Mouse (Mus musculus) kidney, adult 9 months (tissue): Measurements from ENCODE around the gene Mtch1.
"Not testable (repeated sequence)": the region's sequence is repeated elsewhere in the genome, so short reads cannot be mapped to it uniquely, and the experiment has no call there.

Source experiments
- DNase-seq: peaks from one replicate; pipeline ENCODE4 v3.0.0; 2022

Gene Mtch1

DNA sequence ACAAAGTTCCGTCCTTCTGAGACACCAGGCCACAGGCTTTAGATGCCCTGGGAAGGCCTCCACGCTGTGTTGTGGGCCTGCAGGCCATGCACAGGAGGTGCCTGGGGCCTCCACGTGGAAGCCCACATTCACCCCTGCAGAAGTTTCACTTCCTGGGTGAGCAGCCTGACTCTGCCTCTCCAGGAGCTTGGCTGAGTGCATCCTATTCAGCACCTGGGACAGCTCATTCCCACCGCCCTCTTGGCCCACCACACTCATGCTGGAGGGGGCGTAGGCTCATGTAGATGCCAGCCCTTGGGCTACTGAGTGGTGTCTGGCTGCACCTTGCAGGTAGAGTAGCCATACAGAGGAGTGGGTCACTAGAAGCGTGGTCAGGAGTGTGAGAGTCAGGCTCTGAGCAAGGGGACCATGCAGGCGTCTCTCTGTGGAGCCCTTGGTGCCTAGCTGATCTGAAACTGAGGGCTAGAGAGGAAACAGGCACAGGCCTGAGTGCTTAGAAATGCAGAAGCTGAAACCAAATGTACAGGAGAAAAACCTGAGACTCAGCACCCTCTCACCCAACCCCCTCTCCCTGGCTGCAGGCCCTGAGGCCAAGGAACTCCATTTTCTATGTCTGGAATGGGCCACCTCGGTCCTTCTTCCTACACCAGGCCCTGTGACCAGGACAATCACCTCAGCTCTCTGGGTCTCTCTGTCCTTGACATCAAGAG is 14.4 kb upstream of the Mtch1 start:
- no peak for DNase-seq

DNA sequence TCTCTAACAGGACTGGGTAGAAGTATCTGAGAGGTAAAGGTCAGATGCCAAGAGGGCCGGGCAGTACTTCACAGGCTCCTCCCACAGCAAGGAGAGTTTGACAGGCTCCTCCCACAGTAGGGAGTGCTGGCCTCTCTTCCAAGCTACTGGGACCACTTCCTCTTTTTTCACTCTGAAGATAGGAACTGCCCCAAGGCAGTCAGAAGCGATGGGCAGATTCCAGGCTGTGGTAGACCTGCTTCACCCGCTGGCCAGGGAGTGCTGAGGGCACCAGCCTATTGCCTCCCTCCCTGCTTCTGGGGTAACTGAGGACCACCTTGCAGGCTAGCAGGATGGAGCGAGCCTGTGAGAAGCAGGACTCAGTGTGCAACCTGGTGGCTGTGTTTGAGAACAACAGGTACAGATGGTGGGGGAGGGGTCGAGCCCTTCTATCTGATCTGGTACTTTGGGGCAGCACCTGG is 13.1 kb upstream of the Mtch1 start, which contains the start of gene Fgd2:
Gene Fgd2, plus strand, starts transcription at position 154 of the 461 bp plus-strand sequence.
- peak; percentile 51 for DNase-seq

DNA sequence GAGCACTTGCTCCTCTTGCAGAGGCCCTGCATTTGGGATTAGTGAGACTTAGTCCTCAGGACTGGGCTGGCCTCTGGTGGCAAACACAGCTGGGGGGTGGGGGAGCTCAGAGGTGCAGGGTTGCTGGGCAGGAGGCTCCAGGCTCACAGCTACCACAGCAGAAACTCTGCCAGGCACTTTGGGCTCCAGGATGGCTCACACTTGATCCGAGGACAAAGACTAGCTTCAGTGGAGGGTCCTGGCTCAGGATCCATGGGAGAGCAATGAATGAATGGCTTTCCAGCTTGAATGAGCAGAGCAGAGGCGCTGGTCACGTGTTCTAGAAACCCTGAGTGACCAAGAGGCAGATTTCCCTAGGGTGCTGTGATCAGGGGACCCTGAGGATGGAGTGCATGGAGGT is 11.2 kb upstream of the Mtch1 start:
- DNase-seq = no peak

DNA sequence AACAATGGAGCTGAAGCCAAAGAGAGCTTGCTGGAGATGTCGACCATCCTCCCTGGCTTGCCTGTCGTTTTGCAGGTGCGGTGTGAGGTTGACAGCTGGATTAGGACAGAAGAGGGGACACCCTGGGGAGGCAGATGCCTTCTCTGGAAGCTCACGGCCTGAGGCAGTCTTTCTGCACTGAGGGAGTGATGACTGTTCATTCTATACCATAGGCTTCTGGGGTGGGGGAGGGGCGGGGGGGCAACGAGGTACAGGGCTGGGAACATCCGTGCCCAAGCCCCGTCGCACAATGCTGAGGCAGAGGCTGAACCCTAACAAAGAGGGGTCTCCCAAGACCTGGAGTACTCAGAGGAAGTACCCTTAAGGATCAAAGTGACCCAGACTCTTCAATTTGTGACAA is 9.1 kb upstream of the Mtch1 start:
- no peak for DNase-seq

DNA sequence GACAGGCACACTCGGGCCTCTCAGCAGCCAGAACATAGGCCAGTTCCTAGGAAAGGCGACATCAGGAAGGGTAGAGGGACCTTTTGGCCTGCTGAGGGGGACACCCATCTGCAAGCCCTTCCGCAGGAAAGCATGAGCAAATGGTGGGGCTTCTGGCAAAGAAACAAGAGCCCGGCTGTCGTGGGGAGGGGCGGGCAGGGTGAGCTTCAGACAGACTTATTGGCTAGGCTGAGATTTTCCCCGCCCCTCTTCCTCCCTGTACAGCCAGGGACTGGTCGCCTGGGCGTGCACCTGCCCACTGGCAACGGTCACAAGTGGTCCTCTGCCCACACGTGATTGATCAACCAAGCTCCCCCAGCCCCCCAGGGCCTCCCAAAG is 8.7 kb upstream of the Mtch1 start:
- DNase-seq = peak; percentile 80

DNA sequence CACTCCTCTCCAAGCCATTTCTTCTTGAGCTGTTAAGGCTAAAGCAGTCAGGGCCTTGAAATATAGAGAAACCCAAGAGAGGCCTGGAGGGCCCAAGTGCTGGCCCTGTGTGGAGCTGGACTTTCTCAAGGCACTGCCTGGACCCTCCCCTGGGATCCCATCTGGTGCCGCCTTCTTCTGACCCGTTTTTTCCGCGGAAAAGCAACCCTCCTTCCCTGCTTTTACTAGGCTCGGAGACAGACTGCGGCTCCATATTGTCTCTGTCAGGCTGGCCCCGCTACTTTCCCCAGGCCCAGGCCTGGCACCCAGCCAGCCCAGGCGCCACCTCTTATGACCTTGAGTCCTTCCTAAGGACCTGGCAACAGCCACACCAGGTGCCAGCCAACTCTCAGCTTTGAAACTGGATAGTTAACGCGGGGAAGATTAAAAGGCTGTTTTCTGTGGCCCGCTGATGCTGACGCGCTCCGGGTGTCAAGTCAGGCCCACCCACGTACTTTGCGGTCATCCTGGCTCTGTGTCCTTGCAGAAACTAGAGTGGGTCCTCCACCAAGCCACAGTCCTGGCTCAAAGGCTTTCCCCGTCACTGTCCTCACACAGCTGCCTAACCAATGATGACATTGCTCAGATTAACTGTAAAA is 8.2 kb upstream of the Mtch1 start:
- DNase-seq = peak; percentile 85

DNA sequence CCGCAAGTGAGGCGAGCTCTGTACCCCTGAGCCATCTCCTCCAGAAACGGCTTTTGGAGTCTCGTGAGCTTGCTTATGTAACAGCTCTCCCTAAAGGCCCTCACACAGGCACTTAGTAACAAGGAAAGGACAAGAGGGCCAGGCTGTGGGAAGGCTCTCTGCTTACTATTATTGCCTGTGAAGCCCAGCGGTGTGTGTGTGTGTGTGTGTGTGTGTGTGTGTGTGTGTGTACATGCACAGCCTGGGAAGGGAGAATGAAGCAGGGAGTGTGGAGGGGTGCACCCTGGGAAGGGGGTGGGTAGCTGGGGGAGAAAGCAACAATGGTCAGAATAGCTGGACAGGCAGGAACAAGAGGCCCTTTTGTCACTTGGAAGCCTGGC is 7.7 kb upstream of the Mtch1 start:
- peak; percentile 71 for DNase-seq

DNA sequence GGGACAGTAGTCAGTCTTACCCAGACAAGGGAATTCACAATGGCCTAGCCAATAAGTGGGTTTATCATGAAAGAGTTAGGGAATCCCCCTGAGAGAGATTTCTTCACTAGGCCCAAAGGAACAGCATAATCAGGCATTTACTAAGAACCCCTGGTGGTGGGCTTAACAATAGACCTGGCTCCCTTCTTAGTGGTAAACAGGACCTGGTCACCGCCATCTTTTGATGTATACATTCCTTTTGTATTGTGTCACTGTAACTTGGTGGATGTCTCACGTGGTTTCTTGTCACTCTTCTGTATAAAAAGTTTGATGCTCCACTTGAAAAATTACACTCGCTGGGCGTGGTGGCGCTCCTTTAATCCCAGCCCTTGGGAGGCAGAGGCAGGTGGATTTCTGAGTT is 3.3 kb upstream of the Mtch1 start:
- not testable (repeated sequence) for DNase-seq

DNA sequence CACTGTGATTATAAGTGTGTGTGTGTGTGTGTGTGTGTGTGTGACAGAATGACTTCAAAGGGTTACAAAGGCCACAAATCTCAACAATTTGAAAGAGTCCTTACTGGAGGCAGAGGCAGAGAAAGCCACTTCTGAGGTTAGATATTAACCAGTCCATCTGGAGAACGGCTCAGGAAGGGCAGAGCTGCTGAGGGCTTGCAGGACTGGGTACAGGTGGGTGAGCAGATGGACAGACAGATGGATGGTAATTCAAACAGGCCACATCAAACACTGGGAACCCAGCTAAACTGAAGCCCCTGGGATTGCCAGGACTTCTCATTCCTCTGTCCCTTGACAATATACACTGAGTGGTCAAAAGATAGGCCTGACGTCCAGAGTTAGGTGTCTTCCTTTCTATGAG is 1.3 kb upstream of the Mtch1 start:
- DNase-seq = peak; percentile 55

DNA sequence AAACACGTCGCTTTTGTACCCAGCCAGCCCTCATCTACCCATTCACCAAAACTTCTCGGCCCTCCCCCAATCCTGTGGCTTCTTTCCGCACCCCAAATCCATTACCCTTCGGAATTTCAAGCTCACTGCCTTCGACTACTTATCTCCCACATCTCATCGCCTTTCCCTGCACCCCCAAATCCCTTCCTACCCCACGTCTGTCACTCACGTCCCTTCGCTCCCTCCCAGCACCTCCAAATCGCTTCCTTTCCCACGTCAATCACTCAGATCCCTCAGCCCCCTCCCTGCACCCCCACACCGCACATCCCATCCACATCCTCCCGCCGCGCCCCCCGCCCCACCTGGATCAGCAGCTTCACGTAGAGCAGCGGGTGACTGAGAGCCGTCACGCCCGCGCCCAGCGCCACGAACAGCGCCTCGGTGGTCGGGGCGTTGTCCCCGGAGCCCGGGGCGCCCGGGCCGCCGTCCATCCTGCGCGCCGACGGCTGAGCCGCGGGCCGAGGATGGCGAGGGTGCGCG is 549 bp downstream of the Mtch1 start:
- DNase-seq = peak; percentile 35

DNA sequence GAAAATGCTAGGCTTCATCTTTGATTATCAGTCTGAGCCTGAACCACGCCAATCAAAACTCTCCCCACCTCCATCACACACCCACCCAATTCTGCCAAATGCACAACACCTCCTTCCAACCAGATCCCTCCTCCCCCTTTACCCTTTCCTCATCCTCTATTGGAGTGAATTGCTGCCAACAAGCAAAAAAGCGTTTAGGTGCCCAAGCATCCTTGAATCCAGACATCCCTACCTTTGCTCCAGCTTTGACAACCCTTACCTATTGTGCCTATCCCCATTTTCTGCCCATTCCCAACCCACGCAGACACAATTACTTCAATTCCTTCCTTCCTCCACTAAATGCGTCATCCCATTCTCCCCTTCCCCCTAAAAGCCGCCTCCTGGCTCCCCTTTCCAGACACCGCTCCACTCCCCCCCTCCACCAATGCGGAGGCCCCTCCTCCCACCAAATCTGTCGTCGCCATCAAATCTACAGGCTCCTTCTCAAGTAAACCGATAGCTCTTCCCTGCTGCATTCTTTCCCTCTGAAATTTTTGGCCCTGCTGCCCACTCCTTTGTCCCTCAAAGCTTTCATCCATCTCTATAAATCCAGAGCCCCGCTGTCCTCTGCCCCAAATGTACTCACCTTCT is 1.1 kb downstream of the Mtch1 start:
- peak; percentile 36 for DNase-seq

DNA sequence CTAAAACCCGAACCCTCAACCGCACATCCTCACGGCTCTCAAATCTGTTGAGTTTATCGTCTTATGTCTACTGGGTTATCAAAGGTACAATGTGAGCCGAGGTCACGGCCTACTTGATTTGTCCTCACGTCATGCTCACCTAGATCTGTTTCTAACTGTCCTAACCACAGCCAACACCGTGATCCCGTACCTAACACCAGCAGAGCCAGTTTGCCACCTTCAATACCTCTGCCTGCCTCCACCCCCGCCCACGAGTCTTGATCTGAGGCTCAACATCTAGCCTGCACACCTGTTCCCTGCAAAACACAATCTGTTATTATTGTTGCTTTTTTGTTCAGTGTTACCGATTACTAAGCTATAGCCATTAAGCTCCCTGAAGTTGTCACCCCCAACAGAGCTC is 2.5 kb downstream of the Mtch1 start:
- DNase-seq = no peak

DNA sequence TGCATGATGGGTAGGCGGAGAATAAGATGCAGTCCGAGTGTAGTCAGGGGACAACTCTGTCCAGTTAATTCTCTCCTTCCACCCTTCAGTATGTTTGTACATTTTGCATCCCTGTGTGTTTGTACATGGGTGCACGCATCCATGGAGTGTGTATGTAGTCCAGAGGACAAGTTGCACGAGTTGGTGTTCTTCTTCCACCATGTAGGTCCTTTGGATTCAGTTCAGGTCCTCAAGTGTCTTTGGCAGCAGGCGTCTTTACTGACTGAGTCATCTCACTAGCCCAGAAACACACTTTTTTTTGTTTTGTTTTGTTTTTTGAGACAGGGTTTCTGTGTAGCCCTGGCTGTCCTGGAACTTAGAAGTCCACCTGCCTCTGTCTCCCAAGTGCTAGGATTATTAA is 4.5 kb downstream of the Mtch1 start:
- DNase-seq = no peak

DNA sequence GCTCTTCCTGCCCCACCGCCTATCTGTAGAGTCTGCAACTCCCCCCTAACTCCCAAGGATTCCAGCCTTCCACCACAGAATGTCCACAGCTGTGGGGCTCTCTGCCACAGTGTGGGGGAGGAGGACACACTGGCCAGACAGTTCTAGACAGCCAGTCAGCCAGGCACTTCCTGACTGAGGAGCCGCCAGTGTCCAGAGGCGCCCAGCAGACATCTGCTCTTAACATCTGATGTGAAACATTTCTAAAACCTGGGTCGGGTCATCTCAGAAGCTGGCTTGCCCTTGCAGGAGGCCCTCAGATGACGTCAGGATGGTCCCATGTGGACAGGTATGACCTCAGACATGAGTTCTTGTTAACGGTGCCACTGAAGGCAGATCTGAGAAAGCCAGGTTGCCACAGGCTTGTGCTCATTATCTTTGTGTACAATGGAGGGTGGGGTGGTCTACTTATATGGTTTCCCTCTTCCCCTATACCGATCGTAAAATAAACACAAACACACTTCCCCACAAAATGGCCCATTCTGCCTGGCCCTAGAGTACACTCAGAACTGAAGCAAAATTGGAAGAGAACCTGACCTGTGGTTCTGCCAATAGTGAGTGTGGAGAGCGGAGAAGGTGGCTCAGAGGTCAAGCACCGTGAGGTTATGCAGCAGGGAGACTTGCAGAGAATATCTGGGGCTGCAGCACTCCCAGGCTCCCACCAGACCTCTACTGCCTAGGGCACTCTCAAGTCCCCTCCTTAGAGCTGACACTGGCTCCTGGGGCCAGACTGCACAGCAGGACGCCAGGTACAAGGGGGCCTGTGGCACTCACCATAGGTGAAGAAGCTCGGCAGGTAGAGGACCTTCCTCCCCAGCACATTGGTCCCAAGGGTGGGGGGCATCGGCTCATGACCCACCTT is 5.5 kb downstream of the Mtch1 start:
- DNase-seq = peak; percentile 46

DNA sequence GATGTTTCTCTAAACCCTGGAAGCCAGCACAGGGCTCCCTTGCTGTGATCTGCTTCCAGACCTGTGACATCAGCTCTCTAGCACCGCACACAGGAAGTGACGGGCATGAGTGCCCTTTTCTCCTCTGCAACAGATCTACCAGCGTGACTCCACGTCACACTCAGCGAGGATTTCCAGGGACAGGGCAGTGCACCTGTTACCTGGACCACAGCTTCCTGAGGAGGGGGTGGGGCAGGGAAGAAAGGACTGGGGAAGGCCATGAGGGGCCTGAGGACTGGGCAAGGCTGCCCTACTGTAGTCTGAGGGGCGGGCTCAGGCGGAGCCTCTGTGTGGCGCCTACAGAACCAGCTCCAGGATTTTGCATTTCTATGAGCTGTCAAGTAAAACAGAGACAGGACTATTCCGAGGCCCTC is 6.1 kb downstream of the Mtch1 start:
- peak; percentile 60 for DNase-seq

DNA sequence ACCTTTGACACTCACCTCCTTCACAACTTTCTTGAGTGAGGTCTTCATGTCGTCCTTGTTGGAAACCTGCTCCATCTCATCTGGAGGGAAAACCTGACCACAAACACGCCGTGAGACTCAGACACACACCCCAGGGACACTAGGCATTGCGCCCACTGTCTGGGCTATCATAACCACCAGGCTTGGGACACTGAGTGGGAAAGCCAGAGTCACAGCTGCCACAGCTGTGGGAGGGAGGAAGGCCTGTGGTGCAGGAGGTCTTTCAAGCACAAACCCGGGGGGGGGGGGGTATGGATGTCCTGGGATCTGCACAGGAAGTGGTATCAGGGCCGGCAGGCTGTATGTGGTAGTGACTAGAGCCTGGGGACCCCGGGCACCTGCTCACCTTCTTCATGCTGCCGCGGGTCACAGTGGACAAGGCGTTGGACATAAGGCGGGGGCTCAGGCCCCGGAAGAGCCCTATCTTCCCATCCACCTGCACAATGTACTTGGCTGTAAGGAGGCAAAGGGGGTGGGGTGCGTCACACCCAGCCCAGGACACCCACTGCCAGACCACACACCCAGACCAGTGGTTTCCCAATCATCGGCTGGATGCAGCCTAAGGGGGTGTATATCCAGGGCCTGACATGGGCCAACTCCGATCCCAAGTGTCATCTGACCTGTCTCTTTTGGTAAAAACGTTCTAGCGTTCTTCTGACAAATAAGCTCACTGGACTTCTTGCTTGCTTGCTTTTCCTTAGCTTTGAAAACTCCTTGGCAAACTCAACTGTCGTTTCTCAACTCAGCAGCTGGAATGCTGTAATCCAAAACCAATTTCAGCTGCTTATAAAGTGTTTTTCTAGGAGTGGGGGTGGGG is 7.1 kb downstream of the Mtch1 start:
- DNase-seq = no peak

DNA sequence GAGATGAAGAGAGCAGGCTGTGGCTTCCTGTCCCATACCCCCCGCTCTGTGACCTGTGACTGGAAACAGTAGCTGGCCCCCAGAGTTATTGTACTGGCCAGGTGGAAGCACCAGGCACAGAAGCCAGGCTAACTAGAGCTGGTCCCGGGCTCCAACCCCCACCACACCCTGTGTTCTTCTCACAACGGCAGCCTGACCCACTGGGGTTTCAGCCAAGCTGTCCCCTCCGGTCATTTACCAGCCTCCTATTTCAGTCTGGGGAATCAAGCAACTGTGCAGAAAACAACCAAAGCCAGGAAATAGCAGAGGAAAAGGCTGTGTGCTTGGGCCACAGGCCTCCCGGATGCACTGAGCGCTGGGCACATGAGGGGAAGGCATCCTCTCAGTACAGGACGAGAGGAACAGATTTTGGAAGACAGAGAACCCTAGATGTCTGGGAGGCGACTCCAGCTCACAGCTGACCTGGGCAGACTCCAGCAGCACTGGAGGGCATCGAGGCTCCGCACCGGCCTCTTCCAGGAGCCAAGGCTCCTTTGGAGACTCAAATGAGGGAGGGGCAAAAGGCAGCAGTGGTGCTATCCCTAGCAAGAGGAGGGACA is 8.5 kb downstream of the Mtch1 start:
- DNase-seq = peak; percentile 67

DNA sequence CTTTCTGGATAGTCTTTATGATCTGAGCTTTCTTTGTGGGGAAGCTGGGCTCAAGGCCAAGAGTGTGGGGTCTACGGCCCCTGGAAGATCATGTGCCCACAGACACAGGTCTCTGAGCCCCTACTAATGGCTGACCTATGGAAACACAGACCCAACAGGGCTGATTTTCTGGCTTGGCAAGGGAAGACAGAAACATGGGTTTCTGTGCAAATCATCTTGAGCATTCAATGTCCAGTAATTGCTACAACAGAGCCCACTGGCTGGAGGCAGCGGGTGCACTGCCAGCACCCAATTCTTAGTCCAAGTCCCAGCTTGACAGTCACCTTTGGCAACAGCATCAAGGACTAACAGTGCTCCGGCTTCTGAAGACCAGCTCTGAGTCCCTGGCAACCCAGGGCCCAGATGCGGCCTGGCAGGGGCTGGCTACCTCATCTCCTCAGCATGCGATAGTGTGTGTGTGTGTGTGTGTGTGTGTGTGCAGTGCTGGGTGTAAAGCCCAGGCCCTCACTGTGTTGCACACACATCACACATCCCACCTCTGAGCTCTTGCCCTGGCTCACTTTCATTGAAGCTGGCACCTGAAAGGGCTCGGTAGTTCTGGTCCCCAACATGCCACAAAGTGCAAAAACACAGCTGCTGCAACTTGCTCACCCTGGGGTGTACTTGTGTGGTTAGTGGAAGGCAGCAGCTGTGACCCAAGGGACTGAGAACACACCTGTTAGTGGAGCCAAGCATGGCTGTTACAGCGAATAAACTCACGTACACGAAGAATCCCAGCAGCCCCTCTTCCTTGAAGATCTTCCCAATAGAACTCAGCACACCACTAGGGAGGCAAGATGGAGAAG is 9.5 kb downstream of the Mtch1 start:
- DNase-seq = no peak

DNA sequence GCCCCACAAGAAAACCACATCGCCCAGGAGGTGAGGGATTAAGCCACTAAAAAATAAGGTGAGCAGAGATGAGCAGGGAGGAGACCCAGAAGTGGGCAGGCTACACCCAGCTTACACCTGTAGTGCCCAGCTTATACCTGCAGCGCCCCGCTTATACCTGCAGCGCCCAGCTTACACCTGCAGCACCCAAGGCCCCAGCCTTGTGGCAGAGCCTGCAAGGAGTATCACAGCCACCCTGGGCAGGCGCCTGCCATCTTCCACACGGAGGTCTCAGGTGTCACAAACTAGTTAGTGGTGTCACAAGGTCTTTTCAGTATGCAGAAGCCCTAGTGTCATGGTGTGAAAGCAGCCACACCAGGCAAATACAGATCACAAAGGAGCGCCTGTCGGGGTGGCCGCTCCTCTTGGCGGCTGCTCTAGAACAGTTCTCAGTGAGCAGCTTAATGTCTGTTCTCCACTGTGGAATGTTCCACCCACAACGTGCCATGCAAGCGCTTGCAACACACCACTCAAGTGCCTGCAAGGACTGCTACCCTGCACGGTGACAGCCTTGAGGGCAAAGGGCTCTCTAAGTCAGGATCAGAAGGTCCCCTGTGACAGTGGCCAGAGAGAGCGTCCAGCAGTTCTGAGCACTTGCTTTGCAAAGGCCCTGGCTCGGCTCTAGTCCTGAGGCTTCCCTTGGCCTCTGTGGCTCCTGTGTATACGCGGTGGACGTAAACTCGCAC is 11.3 kb downstream of the Mtch1 start:
- no peak for DNase-seq

DNA sequence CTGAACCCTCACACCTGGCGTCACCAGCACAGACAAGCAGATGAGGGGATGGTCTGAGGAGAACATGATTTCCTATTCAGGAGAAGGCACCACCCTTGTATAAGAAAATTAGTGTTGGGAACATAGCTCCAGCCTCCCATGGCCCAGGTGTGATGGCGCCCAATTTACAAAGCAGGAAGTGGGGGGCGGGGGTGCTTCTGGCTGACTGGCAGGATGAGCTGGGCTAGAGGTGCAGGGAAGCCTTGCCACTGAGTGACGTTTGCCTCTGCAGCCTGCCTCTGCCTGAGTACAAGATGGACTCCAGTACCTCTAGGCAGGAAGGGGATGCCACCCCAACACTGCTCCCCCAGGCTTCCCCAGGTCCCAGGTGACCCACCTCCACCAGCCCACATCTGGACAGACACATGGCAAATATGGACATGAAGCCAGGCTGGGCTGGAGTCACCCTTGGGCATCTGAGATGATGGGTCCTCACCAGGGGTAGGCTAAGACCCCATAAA is 15.5 kb downstream of the Mtch1 start:
- no peak for DNase-seq
